Mouse (Mus musculus) heart, embryonic 12.5 days (tissue): ENCODE results near the gene Olfr522. TPM values are rescaled to one million over a fixed set of nuclear protein-coding genes. Genes with fewer than 3 reads are reported as not detected.

Source experiments
- ATAC-seq: fragments of 200-750 bp; cut with Nextera tagmentation; 2 replicates; pipeline ENCODE4 v1.8.0; 2017; ENCODE audit warnings: moderate TSS enrichment, moderate library complexity; ENCODE audit not compliant: insufficient number of reproducible peaks, low FRiP score
- H3K27ac ChIP-seq: fragments of 300-500 bp; sonication (generic); 2 replicates; pipeline ENCODE4 v1.5.1; 2016; ENCODE audit warnings: mild to moderate bottlenecking, moderate library complexity; ENCODE audit not compliant: poor library complexity, severe bottlenecking
- H3K27me3 ChIP-seq: fragments of 300-500 bp; sonication (generic); replicated peaks from 2 replicates; pipeline ENCODE4 v1.6.1; 2016; ENCODE audit warnings: mild to moderate bottlenecking, moderate library complexity
- H3K36me3 ChIP-seq: fragments of 300-500 bp; sonication (generic); 2 replicates; pipeline ENCODE4 v1.6.1; 2016; ENCODE audit warnings: mild to moderate bottlenecking, moderate library complexity
- H3K4me1 ChIP-seq: fragments of 300-500 bp; sonication (generic); replicated peaks from 2 replicates; pipeline ENCODE4 v1.6.1; 2016; ENCODE audit warnings: mild to moderate bottlenecking
- H3K4me2 ChIP-seq: fragments of 300-500 bp; sonication (generic); 2 replicates; pipeline ENCODE4 v1.6.1; 2016; ENCODE audit warnings: mild to moderate bottlenecking, moderate library complexity
- H3K4me3 ChIP-seq: fragments of 300-500 bp; sonication (generic); 2 replicates; pipeline ENCODE4 v1.5.1; 2016; ENCODE audit warnings: mild to moderate bottlenecking
- H3K9ac ChIP-seq: fragments of 300-500 bp; sonication (generic); 2 replicates; pipeline ENCODE4 v1.6.1; 2016; ENCODE audit warnings: mild to moderate bottlenecking, moderate library complexity
- H3K9me3 ChIP-seq: fragments of 300-500 bp; sonication (generic); replicated peaks from 2 replicates; pipeline ENCODE4 v1.6.1; 2016; ENCODE audit warnings: mild to moderate bottlenecking, moderate library complexity
- WGBS: fragments of 180-500 bp; shearing (Covaris S2); methylation state at CpG from one replicate; pipeline ENCODE4 v1.1.7; 2016; 5-methylcytosine and 5-hydroxymethylcytosine counted together
- polyA plus RNA-seq: library from polyadenylated mRNA; unstranded; fragments of >200 nt; fragmentation: Nextera tagmentation; extraction: Ambion mirVana; gene quantifications from 2 replicates; pipeline ENCODE4 v1.2.1, GENCODE M21; 2016

Olfr522 gene
- polyA plus RNA-seq, 1 experiment from 2014 or later, result not detected

- no peak for ATAC-seq
- Histone ChIP-seq H3K4me3 (no peak overlapping the region), H3K36me3 (peaks cover 25% of the 10 kb centered on the region), H3K27me3 (no peaks in the 10 kb centered on the region), H3K4me2 (no peak overlapping the region), H3K9me3 (no peaks in the 10 kb centered on the region), H3K4me1 (peaks cover 3% of the 10 kb centered on the region; the same call in 1 of the 2 replicates), H3K27ac (no peak overlapping the region), H3K9ac (no peak overlapping the region)
- WGBS, result 78% methylated on average over 2 of the region's 2 CpGs
These were observed 36.7 kb downstream of the Olfr522 start for GRCm38 (mm10) chr7:140127911-140128310.

DNA sequence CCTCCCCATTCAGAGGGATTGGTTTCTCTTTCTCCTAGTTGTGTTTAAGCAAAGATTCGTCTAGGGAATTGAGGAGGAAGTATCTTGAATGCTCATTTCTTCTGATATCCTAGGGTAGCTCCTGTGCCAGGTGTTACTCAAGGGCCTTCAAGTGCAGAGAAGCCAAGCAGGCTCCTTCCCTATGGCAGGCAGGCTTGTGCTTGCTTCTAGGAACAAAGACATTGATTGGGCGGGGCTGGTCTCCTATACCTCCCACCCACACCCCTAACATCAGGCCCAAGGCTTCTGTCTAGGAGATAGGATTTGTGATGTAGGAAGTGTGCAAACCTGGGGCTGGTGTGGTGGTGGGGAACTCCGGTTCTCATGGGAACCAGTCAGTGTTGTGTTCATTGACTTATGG, 37.6 kb downstream of the Olfr522 start:
- Histone ChIP-seq H3K4me3 (no peak overlapping the region), H3K4me2 (no peak overlapping the region), H3K27ac (no peak overlapping the region), H3K36me3 (peaks cover 21% of the 10 kb centered on the region), H3K9ac (no peak overlapping the region), H3K4me1 (peaks cover 3% of the 10 kb centered on the region; the same call in 1 of the 2 replicates), H3K27me3 (no peaks in the 10 kb centered on the region), H3K9me3 (no peaks in the 10 kb centered on the region)
- WGBS, result 88% methylated on average over 3 of the region's 3 CpGs
- no peak for ATAC-seq

- H3K27me3 ChIP-seq, result no peaks in the 10 kb centered on the region
- peak overlapping the region; percentile 80 for H3K4me2 ChIP-seq
- 6% methylated on average over 5 of the region's 5 CpGs for WGBS
- ATAC-seq, result peak; percentile 16
- H3K4me3 ChIP-seq, result peak overlapping the region; percentile 71
- H3K27ac ChIP-seq, result no peak overlapping the region
- peaks cover 3% of the 10 kb centered on the region; the same call in 1 of the 2 replicates for H3K4me1 ChIP-seq
- H3K9ac ChIP-seq, result peak overlapping the region; percentile 80
- no peaks in the 10 kb centered on the region for H3K9me3 ChIP-seq
- H3K36me3 ChIP-seq, result peaks cover 17% of the 10 kb centered on the region
These were observed 38.6 kb downstream of the Olfr522 start for GRCm38 (mm10) chr7:140126022-140126350.

GRCm38 (mm10) chr7:140125278-140126021, 39.1 kb downstream of the Olfr522 start:
- peaks cover 11% of the 10 kb centered on the region for H3K36me3 ChIP-seq
- no peak overlapping the region for H3K27ac ChIP-seq
- peak; percentile 99 for ATAC-seq
- H3K9ac ChIP-seq, result peak overlapping the region; percentile 80
- 2% methylated on average over 39 of the region's 40 CpGs for WGBS
- peak overlapping the region; percentile 80 for H3K4me2 ChIP-seq
- H3K27me3 ChIP-seq, result no peaks in the 10 kb centered on the region
- no peaks in the 10 kb centered on the region for H3K9me3 ChIP-seq
- peak overlapping the region; percentile 71 for H3K4me3 ChIP-seq
- H3K4me1 ChIP-seq, result peaks cover 3% of the 10 kb centered on the region; the same call in 1 of the 2 replicates

DNA sequence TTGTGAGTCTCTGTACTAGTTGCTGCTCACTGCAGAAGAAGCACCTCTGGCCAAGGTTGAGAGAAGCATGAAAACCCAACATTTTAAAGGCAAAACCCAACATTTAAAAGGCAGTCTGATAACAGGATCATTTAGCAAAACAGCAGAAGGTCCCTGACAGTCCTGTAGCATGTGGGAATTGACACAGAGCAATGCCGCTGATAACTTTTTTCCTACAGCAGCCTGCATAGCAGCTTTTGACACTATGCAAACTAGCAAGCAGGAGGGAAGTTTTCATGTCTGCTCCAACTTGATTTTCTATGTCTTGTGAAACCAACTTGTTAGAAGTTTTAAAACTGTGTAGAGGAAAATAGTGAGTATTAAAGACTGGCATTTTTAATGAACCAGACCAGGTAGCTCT, 40.2 kb downstream of the Olfr522 start:
- 81% methylated on average over 1 of the region's 1 CpGs for WGBS
- peaks cover 3% of the 10 kb centered on the region; the same call in 1 of the 2 replicates for H3K36me3 ChIP-seq
- no peak overlapping the region for H3K9ac ChIP-seq
- H3K9me3 ChIP-seq, result peaks cover 3% of the 10 kb centered on the region; the same call in 1 of the 2 replicates
- H3K4me2 ChIP-seq, result no peak overlapping the region
- H3K4me3 ChIP-seq, result no peak overlapping the region
- ATAC-seq, result no peak
- H3K27me3 ChIP-seq, result no peaks in the 10 kb centered on the region
- H3K4me1 ChIP-seq, result peaks cover 3% of the 10 kb centered on the region; the same call in 1 of the 2 replicates
- no peak overlapping the region for H3K27ac ChIP-seq

DNA sequence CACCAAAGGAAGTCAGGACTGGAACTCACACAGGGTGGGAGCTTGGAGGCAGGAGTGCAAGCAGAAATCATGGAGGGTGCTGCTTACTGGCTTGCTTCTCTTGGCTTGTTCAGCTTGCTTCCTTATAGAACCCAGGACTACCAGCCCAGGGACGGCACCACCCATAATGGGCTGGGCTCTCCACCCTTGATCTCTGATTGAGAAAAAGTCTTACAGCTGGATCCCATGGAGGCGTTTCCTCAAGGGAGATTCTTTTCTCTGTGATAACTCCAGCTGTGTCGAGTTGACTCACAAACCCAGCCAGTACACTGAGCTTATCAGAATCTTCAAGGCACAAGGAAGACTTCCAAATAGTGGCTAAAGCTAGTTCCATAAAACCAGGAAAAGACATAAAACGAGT, 41.8 kb downstream of the Olfr522 start:
- no peak overlapping the region for H3K4me2 ChIP-seq
- WGBS, result 16% methylated on average over 4 of the region's 4 CpGs
- no peak overlapping the region for H3K27ac ChIP-seq
- H3K4me1 ChIP-seq, result peaks cover 3% of the 10 kb centered on the region; the same call in 1 of the 2 replicates
- no peaks in the 10 kb centered on the region for H3K36me3 ChIP-seq
- no peak overlapping the region for H3K9ac ChIP-seq
- no peaks in the 10 kb centered on the region for H3K27me3 ChIP-seq
- peaks cover 3% of the 10 kb centered on the region; the same call in 1 of the 2 replicates for H3K9me3 ChIP-seq
- no peak overlapping the region for H3K4me3 ChIP-seq
- ATAC-seq, result no peak

DNA sequence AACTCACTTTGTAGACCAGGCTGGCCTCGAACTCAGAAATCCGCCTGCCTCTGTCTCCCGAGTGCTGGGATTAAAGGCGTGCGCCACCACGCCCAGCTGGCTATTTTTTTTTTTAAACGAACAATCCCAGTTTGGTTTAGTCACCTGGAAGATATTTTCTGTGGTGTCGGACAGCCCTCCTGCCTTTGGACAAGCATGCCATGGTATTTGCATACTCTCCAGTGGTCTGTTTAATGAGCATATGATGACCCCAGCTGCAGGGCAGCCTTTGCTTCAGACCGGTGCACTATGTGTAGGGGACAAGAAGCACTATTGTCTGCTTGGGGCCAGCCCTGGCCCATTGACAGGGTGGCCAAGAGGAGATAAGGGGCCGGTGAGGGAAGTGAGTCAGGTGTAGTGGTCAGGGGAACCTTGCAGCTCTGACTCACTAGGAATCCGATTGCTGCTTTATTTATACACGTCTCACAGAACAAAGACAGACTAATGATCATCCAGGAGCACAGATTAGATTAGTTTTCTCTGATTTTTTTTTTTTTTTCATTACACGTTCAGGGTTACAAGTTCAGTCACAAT, 43.1 kb downstream of the Olfr522 start:
- ATAC-seq, result no peak
- H3K27ac ChIP-seq, result no peak overlapping the region
- no peaks in the 10 kb centered on the region for H3K27me3 ChIP-seq
- H3K9ac ChIP-seq, result no peak overlapping the region
- WGBS, result 68% methylated on average over 13 of the region's 13 CpGs
- no peaks in the 10 kb centered on the region for H3K36me3 ChIP-seq
- no peak overlapping the region for H3K4me3 ChIP-seq
- H3K4me2 ChIP-seq, result no peak overlapping the region
- H3K4me1 ChIP-seq, result 0 out of 2 replicates have a peak, but pooled peaks cover 6% of the 10 kb centered on the region
- H3K9me3 ChIP-seq, result peaks cover 3% of the 10 kb centered on the region; the same call in 1 of the 2 replicates

- ATAC-seq, result no peak
- no peak overlapping the region for H3K4me3 ChIP-seq
- H3K9ac ChIP-seq, result no peak overlapping the region
- no peaks in the 10 kb centered on the region for H3K36me3 ChIP-seq
- H3K4me2 ChIP-seq, result no peak overlapping the region
- H3K4me1 ChIP-seq, result peaks cover 3% of the 10 kb centered on the region; the same call in 1 of the 2 replicates
- 81% methylated on average over 2 of the region's 2 CpGs for WGBS
- H3K9me3 ChIP-seq, result peaks cover 3% of the 10 kb centered on the region; the same call in 1 of the 2 replicates
- no peak overlapping the region for H3K27ac ChIP-seq
- no peaks in the 10 kb centered on the region for H3K27me3 ChIP-seq
These were observed 44.1 kb downstream of the Olfr522 start for GRCm38 (mm10) chr7:140120484-140120883.

DNA sequence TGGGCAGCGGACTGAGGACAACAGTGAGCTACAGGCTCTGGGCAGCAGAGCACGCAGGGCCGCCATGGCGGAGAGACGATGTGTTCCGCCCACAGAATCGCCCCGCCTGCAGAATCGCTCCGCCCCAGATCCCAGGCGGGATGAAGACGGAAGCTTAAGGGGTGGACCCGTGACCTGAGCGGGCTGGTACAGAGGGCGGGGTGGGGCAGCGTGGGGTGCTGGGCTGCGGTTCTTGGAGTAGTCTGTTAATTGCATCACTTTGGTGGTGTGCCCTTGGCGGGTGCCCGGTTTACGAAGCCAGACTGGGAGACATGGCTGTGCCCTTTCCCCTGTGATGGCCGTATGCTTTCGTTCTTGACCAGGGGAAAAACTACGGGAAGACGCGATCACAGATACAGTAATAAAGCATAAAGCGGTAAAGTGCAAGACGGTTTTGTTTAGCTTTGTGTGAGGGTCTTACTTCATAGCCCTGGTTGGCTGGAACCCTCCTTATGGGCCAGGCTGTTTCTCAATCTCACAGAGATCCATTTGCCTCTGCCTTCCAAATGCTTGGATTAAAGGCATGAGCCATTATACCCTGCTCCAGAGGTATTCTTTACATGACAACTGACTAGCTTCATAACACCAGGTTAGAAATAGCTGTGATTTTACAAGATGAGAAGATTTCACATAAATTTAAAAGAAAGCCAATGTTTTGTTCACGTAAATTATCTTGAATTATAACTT, 48.1 kb downstream of the Olfr522 start, which contains the start of gene Echs1:
Gene Echs1, minus strand, starts transcription at position 148 of the 726 bp plus-strand sequence.
- Histone ChIP-seq H3K27ac (peak within 1 kb of the TSS; percentile 84), H3K9ac (peak within 1 kb of the TSS; percentile 83), H3K9me3 (peaks cover 3% of the 10 kb centered on the region; the same call in 1 of the 2 replicates), H3K4me2 (peak within 1 kb of the TSS; percentile 86), H3K36me3 (peaks cover 15% of the 10 kb centered on the region), H3K4me1 (peaks cover 10% of the 10 kb centered on the region; the same call in 1 of the 2 replicates), H3K4me3 (peak within 1 kb of the TSS; percentile 80), H3K27me3 (no peaks in the 10 kb centered on the region)
- 5% methylated on average over 28 of the region's 28 CpGs for WGBS
- ATAC-seq, result peak; percentile 97

GRCm38 (mm10) chr7:140115583-140116328, 48.8 kb downstream of the Olfr522 start, which contains the start of gene Paox:
Gene Paox, plus strand, starts transcription at chr7:140115799.
- Histone ChIP-seq H3K27me3 (no peaks in the 10 kb centered on the region), H3K9ac (peak within 1 kb of the TSS; percentile 83), H3K4me3 (peak within 1 kb of the TSS; percentile 80), H3K27ac (peak within 1 kb of the TSS; percentile 84), H3K4me2 (peak within 1 kb of the TSS; percentile 86), H3K9me3 (peaks cover 3% of the 10 kb centered on the region; the same call in 1 of the 2 replicates), H3K36me3 (peaks cover 22% of the 10 kb centered on the region), H3K4me1 (peaks cover 10% of the 10 kb centered on the region; the same call in 1 of the 2 replicates)
- 3% methylated on average over 23 of the region's 23 CpGs for WGBS
- ATAC-seq, result peak; percentile 73
